Mouse (Mus musculus) testis, postnatal 10 days (tissue): ENCODE measurements around the gene Gm10553.
"Not testable (repeated sequence)": the region's sequence is repeated elsewhere in the genome, so short reads cannot be mapped to it uniquely, and the experiment has no call there.

ENCODE experiments used
- DNase-seq: peaks from one replicate; pipeline ENCODE4 v3.0.0; 2021; ENCODE audit warnings: low spot score

Gene Gm10553

DNA sequence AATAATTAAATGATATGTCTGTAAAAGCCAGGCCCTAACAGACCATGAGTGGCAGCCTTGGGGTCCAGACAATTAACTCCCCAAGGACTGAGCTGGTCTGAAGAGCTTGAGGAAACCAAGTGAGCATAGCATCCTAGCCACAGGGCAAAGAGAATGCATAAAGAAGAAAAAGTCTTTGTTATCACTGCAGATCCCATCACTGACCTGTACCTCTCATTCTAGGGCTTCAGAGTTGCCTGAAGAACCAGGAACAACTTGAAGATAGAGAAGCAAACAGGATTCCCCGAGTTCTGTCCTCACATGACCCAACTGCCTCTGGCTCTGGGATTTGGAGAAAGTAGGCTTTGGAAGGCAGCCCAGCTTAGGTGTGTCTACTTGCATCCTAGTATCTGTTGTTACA is at the start of gene Gm10553:
Gene Gm10553 (plus strand): TSS at position 301 of the 400 bp plus-strand sequence.
- not testable (repeated sequence) for DNase-seq

GRCm38 (mm10) chr1:85071690-85072089 is 28.3 kb upstream of the Gm10553 start:
- DNase-seq, result not testable (repeated sequence)

DNA sequence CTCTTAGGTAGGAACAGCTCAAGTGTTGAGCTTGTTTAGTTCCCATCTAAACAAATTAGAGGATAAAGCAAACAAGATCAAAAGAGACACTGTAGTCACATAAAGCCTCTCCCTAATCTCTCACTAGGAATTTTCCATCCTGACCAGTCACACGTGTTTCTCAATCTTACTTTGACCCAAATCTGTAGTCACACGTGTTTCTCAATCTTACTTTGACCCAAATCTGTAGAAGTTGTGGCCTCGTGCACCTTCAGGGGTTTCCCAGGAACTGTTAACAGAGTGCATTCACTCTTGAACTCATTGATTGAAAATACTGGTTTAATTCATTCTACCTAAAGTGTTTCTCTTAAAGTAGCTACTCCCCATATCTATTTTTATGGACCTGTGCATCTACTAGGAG is 26.9 kb upstream of the Gm10553 start:
- DNase-seq, result not testable (repeated sequence)

DNA sequence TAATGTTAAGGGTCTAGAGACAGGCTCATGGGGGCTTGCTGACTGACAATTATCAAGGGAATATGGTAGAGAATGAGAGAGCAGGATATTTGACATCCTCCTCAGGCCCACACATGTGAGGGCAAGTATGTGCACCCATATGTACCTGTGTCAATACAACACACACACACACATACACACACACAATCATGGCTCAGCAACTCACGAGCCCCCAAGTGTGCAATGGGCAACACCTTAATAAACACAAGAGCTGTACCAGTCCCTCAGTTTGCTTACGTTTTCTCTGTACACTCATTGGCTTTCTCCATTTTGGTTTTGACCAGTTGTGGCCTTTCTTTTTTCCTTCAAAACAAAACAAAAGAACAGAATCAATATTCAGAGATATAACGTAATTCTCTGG is 15.2 kb upstream of the Gm10553 start:
- not testable (repeated sequence) for DNase-seq

- not testable (repeated sequence) for DNase-seq
These were observed 13.8 kb upstream of the Gm10553 start for GRCm38 (mm10) chr1:85086211-85086610.

DNA sequence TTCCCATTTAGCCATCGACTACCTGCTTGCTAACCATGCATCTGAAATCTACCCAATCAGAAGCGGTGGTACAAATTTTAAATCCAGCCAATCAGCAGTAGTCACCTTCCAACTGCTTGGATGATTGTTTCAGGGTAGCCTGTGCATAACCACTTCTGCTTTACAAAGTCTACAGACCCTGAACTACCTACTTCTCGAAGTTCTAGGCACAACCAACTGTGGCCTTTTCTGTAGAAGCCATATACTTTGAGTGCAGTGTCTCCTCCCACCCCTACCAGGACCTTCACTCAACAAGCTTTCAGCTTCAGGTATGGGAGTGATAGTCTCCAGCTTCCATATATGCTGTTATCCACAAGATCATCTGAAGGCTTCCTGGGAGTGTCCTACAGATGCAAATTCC is 7.8 kb upstream of the Gm10553 start:
- not testable (repeated sequence) for DNase-seq

DNA sequence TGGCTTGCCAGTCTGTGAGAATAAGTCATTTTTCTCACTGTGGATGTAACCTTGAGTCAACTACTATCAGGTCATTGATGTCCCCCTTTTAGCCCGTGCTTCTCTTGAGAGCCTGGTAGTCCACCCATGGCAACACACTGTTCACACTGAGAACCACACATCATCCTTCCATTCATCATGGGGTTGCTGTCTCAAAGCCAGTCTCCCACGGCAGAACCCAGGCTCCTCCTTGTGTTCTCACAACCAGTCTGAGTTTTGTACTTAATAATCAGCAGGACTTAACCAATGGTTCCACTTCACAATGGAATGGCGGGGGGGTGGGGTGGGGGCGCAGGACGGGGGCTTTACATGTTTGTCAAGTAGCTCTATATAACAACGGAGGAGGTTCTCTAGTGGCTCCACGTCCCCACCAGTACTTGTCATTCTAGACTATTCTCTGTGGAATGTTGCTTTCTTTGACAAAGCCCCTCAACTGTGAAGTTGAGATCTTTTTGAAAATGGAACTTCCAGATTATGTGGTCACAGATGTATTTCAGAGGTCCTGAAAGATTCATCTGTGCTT is 6.9 kb upstream of the Gm10553 start:
- DNase-seq, result not testable (repeated sequence)

DNA sequence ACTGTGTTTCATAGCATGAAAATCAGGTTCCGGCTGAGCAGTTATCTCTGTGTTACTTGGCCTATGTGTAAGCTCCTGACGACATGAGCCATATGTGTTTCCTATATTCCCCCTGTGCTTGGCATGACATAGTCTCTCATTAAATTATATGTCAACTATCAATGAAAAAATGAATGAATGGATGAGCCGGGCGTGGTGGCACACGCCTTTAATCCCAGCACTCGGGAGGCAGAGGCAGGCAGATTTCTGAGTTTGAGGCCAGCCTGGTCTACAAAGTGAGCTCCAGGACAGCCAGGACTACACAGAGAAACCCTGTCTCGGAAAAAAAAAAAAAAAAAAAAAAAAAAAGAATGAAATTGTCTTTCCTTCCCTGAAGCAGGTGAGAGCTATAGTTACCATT is 883 bp upstream of the Gm10553 start:
- peak; percentile 38 for DNase-seq

- DNase-seq, result not testable (repeated sequence)
These were observed 1.8 kb downstream of the Gm10553 start for GRCm38 (mm10) chr1:85101754-85102153.

DNA sequence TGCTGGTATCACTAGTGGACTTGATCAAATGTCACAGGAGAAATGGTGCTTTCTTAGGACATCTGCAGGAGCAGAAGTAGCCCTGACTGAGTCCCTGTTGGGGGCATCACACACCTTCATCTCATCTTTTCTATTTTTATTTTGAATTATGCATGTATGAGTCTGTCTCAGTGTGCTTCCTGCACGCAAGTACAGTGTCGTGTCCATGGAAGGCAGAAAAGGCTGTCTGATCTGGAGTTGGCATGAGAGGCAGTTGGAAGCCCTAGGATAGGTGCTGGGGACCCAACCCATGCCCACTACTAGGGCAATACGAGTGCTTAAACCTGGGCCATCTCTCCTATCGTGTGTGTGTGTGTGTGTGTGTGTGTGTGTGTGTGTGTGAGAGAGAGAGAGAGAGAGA is 5.4 kb downstream of the Gm10553 start:
- DNase-seq, result peak; percentile 47

DNA sequence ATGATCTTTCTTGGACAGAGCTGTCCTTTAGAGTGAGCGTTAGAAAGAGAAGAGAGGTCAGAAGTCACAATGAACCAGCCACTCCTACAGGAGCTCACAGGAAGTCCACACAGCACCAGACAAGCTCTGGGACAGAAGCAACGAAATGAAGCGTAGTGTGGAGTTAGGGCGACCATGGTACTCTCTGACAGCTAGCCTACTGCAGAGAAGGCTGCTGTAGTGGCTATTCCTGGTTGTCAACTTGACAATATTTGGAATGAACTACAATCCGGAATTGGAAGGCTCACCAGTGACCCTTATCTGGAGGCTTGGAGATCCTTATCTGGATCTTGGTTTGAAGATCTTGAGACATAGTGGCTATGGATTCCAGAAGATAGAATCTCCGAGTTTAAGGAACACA is 6.0 kb downstream of the Gm10553 start:
- DNase-seq, result peak; percentile 37

GRCm38 (mm10) chr1:85109753-85110152 is 9.8 kb downstream of the Gm10553 start, which contains the start of gene A530032D15Rik:
A530032D15Rik (minus strand) TSS chr1:85109853.
- not testable (repeated sequence) for DNase-seq

DNA sequence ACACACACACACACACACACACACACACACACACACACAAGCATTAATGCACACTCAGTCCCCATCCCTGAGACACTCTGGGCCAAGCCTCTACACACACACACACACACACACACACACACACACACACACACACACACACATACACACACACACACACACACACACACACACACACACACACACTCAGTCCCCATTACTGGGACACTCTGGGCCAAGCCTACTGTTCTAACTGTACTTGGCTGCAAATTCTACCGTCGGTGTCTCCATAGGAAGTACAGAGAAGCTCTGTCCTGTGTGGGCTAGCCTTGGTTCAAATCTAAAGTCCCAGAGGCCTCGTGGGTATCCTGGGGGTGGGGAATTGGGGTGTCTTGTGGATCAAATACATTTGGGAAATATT is 10.9 kb downstream of the Gm10553 start:
- DNase-seq, result peak; percentile 39

- peak; percentile 53 for DNase-seq
These were observed 11.6 kb downstream of the Gm10553 start for GRCm38 (mm10) chr1:85111572-85111971.

- not testable (repeated sequence) for DNase-seq
These were observed 12.3 kb downstream of the Gm10553 start for GRCm38 (mm10) chr1:85112266-85112665.

- DNase-seq, result not testable (repeated sequence)
These were observed 12.9 kb downstream of the Gm10553 start for GRCm38 (mm10) chr1:85112889-85113288.

- peak; percentile 38 for DNase-seq
These were observed 14.1 kb downstream of the Gm10553 start for GRCm38 (mm10) chr1:85114078-85114477.

DNA sequence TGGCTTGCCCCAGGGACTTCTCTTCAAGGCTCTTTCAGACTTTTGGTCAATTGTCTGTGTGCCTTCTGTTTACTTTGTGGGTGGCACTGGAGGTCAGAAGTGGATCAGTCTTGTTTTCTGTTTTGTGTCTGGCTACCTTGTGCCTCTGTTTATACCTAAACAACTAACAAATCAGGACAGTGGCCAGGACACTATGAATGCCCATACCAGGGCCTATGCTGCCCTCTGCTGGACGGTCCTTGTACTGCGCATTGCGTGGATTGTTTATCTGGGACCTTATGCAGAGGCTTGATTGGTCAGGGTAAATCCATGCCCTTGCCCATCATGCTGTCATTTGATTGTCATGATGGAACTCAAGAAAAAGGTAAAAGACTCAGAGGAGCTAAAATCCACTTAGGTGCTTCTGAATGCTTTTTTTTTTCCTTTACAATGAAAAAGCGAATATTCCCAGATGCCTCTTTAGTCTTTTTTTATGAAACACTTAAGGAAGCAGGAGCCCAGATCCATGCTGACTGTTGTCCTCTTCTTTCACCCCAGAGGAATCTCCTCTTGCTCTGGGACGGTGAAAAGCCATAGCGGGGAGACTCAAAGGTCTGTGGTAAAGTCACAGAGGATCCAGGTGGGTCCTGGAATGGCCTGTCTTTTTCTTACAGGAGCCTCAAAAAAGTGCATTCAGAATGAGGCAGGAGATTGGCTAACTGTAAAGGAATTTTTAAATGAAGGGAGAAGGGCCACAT is 14.9 kb downstream of the Gm10553 start:
- DNase-seq, result peak; percentile 55

DNA sequence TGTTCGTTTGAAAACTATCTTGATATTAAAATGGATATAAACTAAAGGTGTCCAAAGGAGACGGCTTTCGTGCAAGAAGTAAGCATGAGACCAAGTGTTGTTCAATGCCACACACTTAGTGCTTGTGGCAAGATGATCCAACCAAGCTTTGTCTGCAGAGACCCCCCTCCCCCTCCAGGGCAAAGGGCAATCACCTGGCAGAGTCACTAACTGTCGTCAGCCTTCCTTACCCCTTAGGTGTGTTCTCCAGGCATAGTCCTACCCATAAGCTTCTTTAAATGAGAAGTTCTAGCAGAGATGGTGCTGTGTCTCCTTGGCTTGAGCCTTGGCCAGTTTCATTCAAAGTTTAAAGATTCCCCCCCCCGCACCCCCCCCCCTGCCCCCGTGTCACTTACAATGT is 17.6 kb downstream of the Gm10553 start:
- DNase-seq, result peak; percentile 43

DNA sequence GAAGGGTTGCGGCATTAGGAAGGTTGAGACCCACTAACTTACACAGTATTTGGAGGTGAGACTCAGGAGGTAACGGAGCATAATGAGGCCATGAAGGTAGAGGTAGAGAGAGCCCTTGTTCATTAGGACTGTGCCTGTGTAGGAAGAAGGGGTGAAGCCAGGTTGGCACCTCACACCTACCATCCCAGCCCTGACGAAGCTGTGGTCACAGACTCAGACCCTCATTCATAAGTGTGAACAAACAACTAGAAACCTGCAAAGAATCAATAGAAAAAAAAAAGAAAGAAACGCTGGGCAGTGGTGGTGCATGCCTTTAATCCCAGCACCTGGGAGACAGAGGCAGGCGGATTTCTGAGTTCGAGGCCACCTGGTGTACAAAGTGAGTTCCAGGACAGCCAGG is 18.4 kb downstream of the Gm10553 start:
- peak; percentile 36 for DNase-seq

- not testable (repeated sequence) for DNase-seq
These were observed 21.9 kb downstream of the Gm10553 start for GRCm38 (mm10) chr1:85121841-85122240.

- not testable (repeated sequence) for DNase-seq
These were observed 33.7 kb downstream of the Gm10553 start for GRCm38 (mm10) chr1:85133671-85134070.
